ENCODE assay signal across 8 mouse cellular contexts in the genomic region with DNA sequence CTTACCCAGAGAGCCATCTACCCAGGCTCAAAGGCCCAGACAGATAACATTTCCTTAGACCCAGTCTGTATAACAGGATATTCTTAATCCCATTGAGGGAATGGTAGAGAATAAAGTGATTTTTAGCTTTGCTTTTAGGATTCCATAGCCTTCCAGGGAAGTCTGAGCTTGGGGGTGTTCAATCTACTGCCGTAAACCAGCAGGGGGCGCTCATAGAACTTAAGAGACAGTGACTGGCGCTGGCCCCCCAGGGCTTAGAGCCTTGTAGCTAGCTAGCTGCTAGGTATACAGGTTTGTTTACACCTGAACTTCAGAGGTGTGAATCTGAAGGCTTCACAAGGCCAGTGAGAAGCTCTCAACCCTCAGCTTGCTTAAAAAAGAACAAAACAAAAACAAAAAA. TPM values are rescaled to one million over a fixed set of nuclear protein-coding genes. Genes with fewer than 3 reads are reported as not detected.
DNase-seq lines count a peak whose midpoint lies in the region; ATAC-seq lines count a peak whose summit lies in the region.

No protein-coding gene starts in this region.

- DNase-seq in gastrocnemius, adult 18-20 months (ENCODE audit: low spot score), result peak; percentile 76
- DNase-seq in gastrocnemius, postnatal 25 days, result no peak
- peak; percentile 53 to 68 for DNase-seq in CD8-positive naive resting alpha-beta T cell, adult 2 months (ENCODE audit: low read depth in 2 of 2, low spot score in 2 of 2)
- peak; percentile 78 for DNase-seq in c-Kit-positive CD71-positive TER-119-positive erythroid progenitor cells, embryonic 14.5 days (ENCODE audit: low spot score)
- DNase-seq in gastrocnemius, adult 8-10 months (ENCODE audit: low spot score in 2 of 2), result peak; percentile 40 to 53
- DNase-seq in layer of hippocampus, adult 9-11 months, result peak; percentile 66
- peak; percentile 70 to 88 for DNase-seq in spleen, postnatal 10 days (ENCODE audit: low spot score in 2 of 2)

- peak; percentile 47 for ATAC-seq in megakaryocyte progenitor cell, adult 5-6 weeks (replicated peaks; ENCODE audit: poor library complexity)

RNA-seq across cellular contexts. Expression of gene Prox2, which starts 18.3 kb away (rescaled TPM):
- total RNA-seq in gastrocnemius, adult 18-20 months (2021), result 1 to 10 TPM; 1.9 to 3.4 TPM
- 1 to 10 TPM; 2.2 to 2.3 TPM for total RNA-seq in gastrocnemius, postnatal 25 days (2021)
- 1 to 10 TPM; 2.0 to 3.3 (median 2.6) TPM for total RNA-seq in gastrocnemius, adult 8-10 months (2022)
- total RNA-seq in megakaryocyte progenitor cell, adult 5-6 weeks (2015), result 1.2 TPM in 2 replicates
- 2.7 and 3.0 TPM in 2 replicates for total RNA-seq in megakaryocyte progenitor cell, adult 5-6 weeks (2017)

RNA-seq across cellular contexts. Expression of gene Dlst, which starts 18.4 kb away (rescaled TPM):
- total RNA-seq in gastrocnemius, adult 18-20 months (2021), result 100 to 1,000 TPM; 263 to 288 TPM
- 100 to 1,000 TPM; 326 to 330 TPM for total RNA-seq in gastrocnemius, postnatal 25 days (2021)
- total RNA-seq in gastrocnemius, adult 8-10 months (2022), result 100 to 1,000 TPM; 236 to 267 (median 263) TPM
- total RNA-seq in megakaryocyte progenitor cell, adult 5-6 weeks (2015), result 76.3 and 81.6 TPM in 2 replicates
- 161 and 187 TPM in 2 replicates for total RNA-seq in megakaryocyte progenitor cell, adult 5-6 weeks (2017)

RNA-seq across cellular contexts. Expression of gene Rps6kl1, which starts 58.9 kb away (rescaled TPM):
- total RNA-seq in gastrocnemius, adult 18-20 months (2021), result under 1 TPM; 0.39 to 1.00 TPM
- total RNA-seq in gastrocnemius, postnatal 25 days (2021), result 1 to 10 TPM in 1 of 2 experiments, under 1 TPM in 1; 0.95 to 1.1 TPM
- under 1 TPM; 0.31 to 0.46 (median 0.32) TPM for total RNA-seq in gastrocnemius, adult 8-10 months (2022)
- total RNA-seq in megakaryocyte progenitor cell, adult 5-6 weeks (2015), result not detected in 2 replicates
- not detected in 2 replicates for total RNA-seq in megakaryocyte progenitor cell, adult 5-6 weeks (2017)
